Comparison of ENCODE assay signal across 10 mouse cellular contexts in the genomic region with DNA sequence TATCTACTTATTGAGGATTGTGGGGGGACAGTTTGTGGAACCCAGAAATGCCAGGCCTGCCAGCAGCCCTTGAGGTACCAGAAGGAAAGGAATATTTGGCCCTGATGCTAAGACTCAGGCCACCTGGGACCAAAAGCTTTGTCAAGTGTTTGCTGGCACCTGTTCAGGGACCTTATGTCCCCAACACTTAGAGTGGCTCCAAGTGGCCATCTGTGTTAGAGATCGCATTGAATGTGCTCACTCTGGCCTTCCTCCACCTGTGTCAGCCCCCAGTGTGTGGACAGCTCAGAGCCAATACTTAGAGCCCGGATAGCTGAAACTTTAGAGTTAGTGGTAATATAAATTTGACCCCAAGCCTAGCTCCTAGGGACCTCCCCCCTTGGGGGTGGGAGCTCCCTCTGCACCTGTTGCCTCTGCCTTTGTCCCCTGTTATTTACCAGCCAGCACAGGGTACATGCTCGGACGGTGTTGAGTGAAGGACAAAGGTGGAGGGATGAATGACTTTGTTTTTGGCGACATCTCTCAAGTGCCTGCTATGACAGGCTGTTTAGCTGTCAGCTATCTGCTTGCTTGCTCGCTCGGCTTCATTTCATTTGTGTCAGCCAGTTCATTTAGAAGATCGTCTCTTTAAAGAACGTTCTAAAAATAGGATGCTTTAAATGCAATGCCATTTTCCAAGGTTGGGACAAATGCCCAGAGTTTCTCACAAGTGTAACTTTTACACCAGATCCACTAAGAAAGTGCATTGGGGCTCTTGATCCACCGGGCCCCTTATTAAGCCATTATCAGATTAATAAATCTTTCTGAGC.
A peak's percentile ranks its signal among the peaks of the same experiment; 100 is the strongest.
DNase-seq lines count a peak whose midpoint lies in the region; ATAC-seq and TF ChIP-seq lines count a peak whose summit lies in the region.
"Had no signal": no experiment of that assay in that cellular context is flagged by ENCODE, and none has a peak within 500 bp of the region (broad histone marks: within the 10 kb centered on the region; RNA-seq: fewer than 3 reads in every experiment).

No protein-coding gene starts in this region.

- no peak for TF ChIP-seq CTCF in brain, embryonic 14.5 days (IDR thresholded peaks at IDR 0.05; ENCODE audit: borderline replicate concordance, extremely low read depth, insufficient read depth, insufficient read length)
- no peak for TF ChIP-seq CTCF in lung, adult 2 months (IDR thresholded peaks at IDR 0.05; ENCODE audit: insufficient read depth, low read length)

- no peak overlapping the region for H3K9ac ChIP-seq in embryonic facial prominence, embryonic 12.5 days
- H3K9ac ChIP-seq: liver, embryonic 13.5 days had no signal

- no peak overlapping the region for H3K4me2 ChIP-seq in embryonic facial prominence, embryonic 12.5 days (replicated peaks)
- H3K4me2 ChIP-seq: liver, embryonic 13.5 days had no signal

- H3K4me3 ChIP-seq in embryonic facial prominence, embryonic 12.5 days, result no peak overlapping the region
- H3K4me3 ChIP-seq in embryonic facial prominence, embryonic 10.5 days, result no peak overlapping the region
- H3K4me3 ChIP-seq in lung, adult 2 months (replicated peaks; ENCODE audit: extremely low read depth, low read depth, low read length), result no peak overlapping the region
- H3K4me3 ChIP-seq: liver, embryonic 13.5 days had no signal

- no peak for DNase-seq in embryonic facial prominence, embryonic 10.5 days (ENCODE audit: low spot score)
- DNase-seq in brain, embryonic 14.5 days (ENCODE audit: low read depth), result peak; percentile 49
- DNase-seq in gastrocnemius, adult 8-10 months (ENCODE audit: low spot score in 2 of 2), result peak; percentile 27 to 42
- DNase-seq in lung, adult 2 months, result peak; percentile 78
- no peak for DNase-seq in thymus, postnatal 36 days
- no peak for DNase-seq in kidney, postnatal 25 days
- DNase-seq in layer of hippocampus, postnatal 10 days (ENCODE audit: low spot score in 2 of 2), result no peak
- DNase-seq: liver, embryonic 13.5 days had no signal

- H3K9me3 ChIP-seq in embryonic facial prominence, embryonic 12.5 days, result no peaks in the 10 kb centered on the region
- no peaks in the 10 kb centered on the region for H3K9me3 ChIP-seq in embryonic facial prominence, embryonic 10.5 days
- H3K9me3 ChIP-seq: liver, embryonic 13.5 days had no signal

- H3K4me1 ChIP-seq in embryonic facial prominence, embryonic 12.5 days, result peaks cover 6% of the 10 kb centered on the region
- H3K4me1 ChIP-seq in embryonic facial prominence, embryonic 10.5 days, result peaks cover 21% of the 10 kb centered on the region
- peaks cover 10% of the 10 kb centered on the region for H3K4me1 ChIP-seq in lung, adult 2 months (ENCODE audit: control insufficient read depth, insufficient read depth, low read length)

- WGBS in embryonic facial prominence, embryonic 12.5 days, result 76% methylated on average over 10 of the region's 10 CpGs
- 76% methylated on average over 10 of the region's 10 CpGs for WGBS in embryonic facial prominence, embryonic 10.5 days
- WGBS in lung, adult 2 months, result 54% methylated on average over 10 of the region's 10 CpGs

- no peak for TF ChIP-seq POLR2A in brain, embryonic 14.5 days (IDR thresholded peaks at IDR 0.05; ENCODE audit: borderline replicate concordance, extremely low read depth, insufficient read depth, insufficient read length, poor library complexity, severe bottlenecking)
- TF ChIP-seq POLR2A in lung, adult 2 months (IDR thresholded peaks at IDR 0.05; ENCODE audit: borderline replicate concordance, extremely low read depth, low read depth, low read length), result no peak

- ATAC-seq in embryonic facial prominence, embryonic 12.5 days (ENCODE audit: insufficient number of reproducible peaks, insufficient read depth, low FRiP score, low TSS enrichment), result peak; percentile 52; the same call in 1 of the 2 replicates
- ATAC-seq: inflammation-experienced regulatory T-cells, adult 6 months had no signal

- no peak overlapping the region for H3K27ac ChIP-seq in embryonic facial prominence, embryonic 12.5 days
- no peak overlapping the region for H3K27ac ChIP-seq in embryonic facial prominence, embryonic 10.5 days (replicated peaks)
- H3K27ac ChIP-seq: liver, embryonic 13.5 days had no signal

- no peaks in the 10 kb centered on the region for H3K27me3 ChIP-seq in embryonic facial prominence, embryonic 12.5 days
- H3K27me3 ChIP-seq in embryonic facial prominence, embryonic 10.5 days (replicated peaks; ENCODE audit: low read depth, poor library complexity, severe bottlenecking), result no peaks in the 10 kb centered on the region

- H3K36me3 ChIP-seq in embryonic facial prominence, embryonic 12.5 days, result no peaks in the 10 kb centered on the region
- no peaks in the 10 kb centered on the region for H3K36me3 ChIP-seq in embryonic facial prominence, embryonic 10.5 days (replicated peaks)
- H3K36me3 ChIP-seq: liver, embryonic 13.5 days had no signal

Comparison
In these comparisons a context has a peak if more than half of its experiments do, and no peak if none do; other contexts are left out.
1. DNase-seq: peak in brain, embryonic 14.5 days (single experiment), gastrocnemius, adult 8-10 months (2 of 2) and lung, adult 2 months (single experiment); none in embryonic facial prominence, embryonic 10.5 days (single experiment), thymus, postnatal 36 days (0 of 2), kidney, postnatal 25 days (0 of 2) and layer of hippocampus, postnatal 10 days (0 of 2).